Mouse (Mus musculus) C2C12 (cell line): ENCODE data around the gene Uvrag.

Experiments used
- CTCF ChIP-seq: IDR thresholded peaks from one replicate; pipeline ENCODE4 v1.5.1; 2011; ENCODE audit not compliant: control insufficient read depth, insufficient read depth, insufficient read length
- FOSL1 ChIP-seq: IDR thresholded peaks from one replicate; pipeline ENCODE4 v1.8.0; 2011; ENCODE audit warnings: mild to moderate bottlenecking, low read length; ENCODE audit not compliant: poor library complexity, insufficient read depth, severe bottlenecking
- USF1 ChIP-seq: IDR thresholded peaks from one replicate; pipeline ENCODE4 v1.6.1; 2011; ENCODE audit warnings: low read depth, mild to moderate bottlenecking, control low read depth, moderate library complexity

DNA sequence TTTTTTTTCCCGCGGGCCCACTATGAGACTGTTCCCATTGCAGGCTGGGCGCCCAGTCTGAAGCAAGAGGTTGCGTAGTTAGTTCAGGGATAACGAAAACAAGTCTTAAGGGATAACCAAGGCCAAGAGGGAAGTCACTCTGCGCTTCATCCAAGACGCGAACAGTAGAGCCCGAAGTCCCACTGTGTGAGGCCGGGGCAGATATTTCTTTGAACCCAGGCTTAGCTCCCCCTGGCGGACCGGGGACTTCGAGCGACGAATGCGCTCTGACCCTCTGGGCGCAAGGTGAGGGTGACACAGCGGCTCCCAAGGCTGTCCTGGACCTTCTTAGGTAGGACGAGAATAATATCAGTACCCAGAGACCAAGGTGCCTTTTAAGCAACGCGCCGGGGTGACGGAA lies 304.3 kb downstream of the Uvrag start:
- TF ChIP-seq USF1 = no peak
- peak; percentile 77 for TF ChIP-seq CTCF
- no peak for TF ChIP-seq FOSL1
